Mouse (Mus musculus) lung, adult 2 months (tissue): Measurements from ENCODE around the gene Rab40c. TPM values are rescaled to one million over a fixed set of nuclear protein-coding genes. Genes with fewer than 3 reads are reported as not detected.

Experiments used
- DNase-seq: peaks from one replicate; pipeline ENCODE4 v3.0.0; 2022
- H3K4me1 ChIP-seq: fragments of 200-500 bp; 2 replicates; pipeline ENCODE4 v1.6.1; 2011; ENCODE audit warnings: low read length; ENCODE audit not compliant: control insufficient read depth, insufficient read depth
- H3K4me3 ChIP-seq: fragments of 200-500 bp; replicated peaks from 2 replicates; pipeline ENCODE3; 2011; ENCODE audit warnings: low read depth, mild to moderate bottlenecking, control low read depth, low read length; ENCODE audit errors: extremely low read depth
- CTCF ChIP-seq: fragments of 200-500 bp; IDR thresholded peaks from 2 replicates; pipeline ENCODE4 v1.5.1; 2011; ENCODE audit warnings: mild to moderate bottlenecking, low read length, control low read depth; ENCODE audit not compliant: insufficient read depth
- POLR2A ChIP-seq: fragments of 200-500 bp; IDR thresholded peaks from 2 replicates; pipeline ENCODE4 v1.6.1; 2011; ENCODE audit warnings: low read depth, mild to moderate bottlenecking, control low read depth, low read length, borderline replicate concordance; ENCODE audit errors: extremely low read depth
- WGBS: fragments of 180-500 bp; shearing (Covaris S2); methylation state at CpG from one replicate; pipeline ENCODE4 v1.1.7; 2018; 5-methylcytosine and 5-hydroxymethylcytosine counted together
- polyA plus RNA-seq: library from polyadenylated mRNA; depleted of rRNA; stranded (reverse); fragments of >200 nt; gene quantifications from 2 replicates; pipeline ENCODE4 v1.2.3, GENCODE M21; 2012

The Rab40c gene
- polyA plus RNA-seq, 1 experiment, result 62.6 TPM

DNA sequence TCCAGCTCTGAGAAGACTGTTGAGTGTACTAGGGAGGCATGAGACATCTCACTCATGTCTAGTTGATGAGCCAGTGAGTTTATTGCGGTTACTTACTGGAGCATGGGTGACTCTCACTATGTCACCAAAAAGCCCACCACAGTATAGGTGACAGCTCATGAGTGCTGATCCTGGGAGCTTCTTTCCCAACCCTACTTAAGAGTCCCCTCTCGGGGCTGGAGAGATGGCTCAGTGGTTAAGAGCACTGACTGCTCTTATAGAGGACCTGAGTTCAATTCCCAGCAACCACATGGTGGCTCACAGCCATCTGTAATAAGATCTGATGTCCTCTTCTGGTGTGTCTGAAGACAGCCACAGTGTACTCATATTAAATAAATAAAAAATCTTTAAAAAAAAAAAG lies 49.6 kb downstream of the Rab40c start:
- WGBS, result 86% methylated on average over 2 of the region's 2 CpGs
- DNase-seq, result no peak
- no peak for TF ChIP-seq POLR2A
- no peak for TF ChIP-seq CTCF
- no peak overlapping the region for H3K4me3 ChIP-seq
- peaks cover 11% of the 10 kb centered on the region for H3K4me1 ChIP-seq

- TF ChIP-seq CTCF (no peak), POLR2A (no peak)
- 85% methylated on average over 8 of the region's 8 CpGs for WGBS
- H3K4me1 ChIP-seq, result peaks cover 11% of the 10 kb centered on the region
Measured at GRCm38 (mm10) chr17:25869498-25869897, 50.0 kb downstream of the Rab40c start.

GRCm38 (mm10) chr17:25868601-25869191 lies 50.8 kb downstream of the Rab40c start, which contains the start of gene Mcrip2:
Gene Mcrip2 (minus strand): TSS chr17:25868764.
- DNase-seq, result peak; percentile 84
- 1% methylated on average over 24 of the region's 24 CpGs for WGBS

More at GRCm38 (mm10) chr17:25869498-25869897, 50.0 kb downstream of the Rab40c start:
- no peak for DNase-seq
- no peak overlapping the region for H3K4me3 ChIP-seq

DNA sequence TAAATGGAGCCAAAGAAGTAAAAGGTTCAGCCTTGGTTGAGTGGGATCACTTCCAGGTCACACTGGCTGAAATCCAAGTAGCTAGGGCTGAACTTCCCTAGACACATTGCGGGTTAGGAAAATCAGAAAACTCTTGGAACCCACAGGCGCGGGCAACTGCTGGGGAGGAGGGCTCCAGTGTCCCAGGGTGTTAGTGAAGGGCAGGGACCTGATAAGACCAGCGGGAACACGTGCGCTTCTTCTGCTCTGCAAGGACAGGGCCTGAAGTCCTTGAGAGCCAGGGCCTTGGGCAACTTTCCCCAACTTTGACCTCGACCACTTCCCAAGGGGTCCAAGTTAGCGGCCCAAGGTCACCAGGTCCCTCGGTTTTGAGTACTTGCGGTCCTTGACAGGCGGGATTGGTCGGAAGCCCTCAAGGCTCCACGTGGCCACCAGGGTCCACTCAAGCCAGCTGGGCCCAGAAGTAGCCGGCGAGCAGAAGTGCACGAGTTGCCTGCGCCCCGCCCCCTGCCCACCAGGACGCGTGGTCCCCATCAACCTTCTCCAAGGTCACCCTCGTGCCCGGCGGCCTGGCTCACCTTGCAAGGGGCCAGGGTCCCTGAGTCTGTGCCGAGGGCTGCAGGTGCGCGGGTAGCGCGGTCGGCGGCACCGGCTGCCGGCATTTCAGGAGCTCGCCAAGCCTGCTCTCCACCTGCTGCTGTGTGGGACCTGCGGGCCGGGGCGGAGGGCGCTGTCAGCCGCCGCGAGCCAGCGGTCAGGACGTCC lies 51.5 kb downstream of the Rab40c start:
- DNase-seq, result peak; percentile 48
- H3K4me3 ChIP-seq, result peak overlapping the region; percentile 75
- TF ChIP-seq CTCF (no peak), POLR2A (no peak)
- H3K4me1 ChIP-seq, result peaks cover 11% of the 10 kb centered on the region
- under 1% methylated on average over 42 of the region's 42 CpGs for WGBS

More at GRCm38 (mm10) chr17:25868601-25869191, 50.8 kb downstream of the Rab40c start, which contains the start of gene Mcrip2:
- TF ChIP-seq POLR2A (peak; percentile 13; the same call in 1 of the 2 replicates), CTCF (no peak)
- Histone ChIP-seq H3K4me3 (peak within 1 kb of the TSS; percentile 75), H3K4me1 (peaks cover 11% of the 10 kb centered on the region)

- WGBS, result 14% methylated on average over 7 of the region's 7 CpGs
- TF ChIP-seq CTCF (no peak), POLR2A (no peak)
- Histone ChIP-seq H3K4me3 (peak overlapping the region; percentile 75), H3K4me1 (peaks cover 11% of the 10 kb centered on the region)
- DNase-seq, result no peak
Measured at GRCm38 (mm10) chr17:25867509-25867835, 52.1 kb downstream of the Rab40c start.

DNA sequence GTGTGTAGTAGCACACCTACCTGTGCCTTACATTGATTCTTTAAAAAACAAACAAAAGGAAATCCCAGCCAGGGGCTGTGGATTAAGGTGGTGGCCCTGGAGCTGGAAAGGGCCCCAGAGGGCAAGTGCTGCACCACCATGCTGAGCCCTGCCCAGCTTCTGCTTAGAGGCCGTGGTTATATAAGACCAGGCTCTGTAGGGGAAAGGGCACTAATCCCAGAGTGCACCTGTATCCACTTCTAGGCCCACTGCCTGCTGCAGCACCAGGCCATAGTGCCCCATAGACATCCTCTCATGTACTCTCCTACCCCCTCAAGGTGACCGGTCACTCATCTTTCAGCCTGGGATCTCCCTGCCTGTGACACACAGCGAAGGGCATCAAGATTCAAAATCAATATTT lies 53.4 kb downstream of the Rab40c start:
- no peak for DNase-seq
- Histone ChIP-seq H3K4me1 (peaks cover 14% of the 10 kb centered on the region), H3K4me3 (no peak overlapping the region)
- WGBS, result 97% methylated on average over 3 of the region's 3 CpGs
- TF ChIP-seq CTCF (no peak), POLR2A (no peak)

DNA sequence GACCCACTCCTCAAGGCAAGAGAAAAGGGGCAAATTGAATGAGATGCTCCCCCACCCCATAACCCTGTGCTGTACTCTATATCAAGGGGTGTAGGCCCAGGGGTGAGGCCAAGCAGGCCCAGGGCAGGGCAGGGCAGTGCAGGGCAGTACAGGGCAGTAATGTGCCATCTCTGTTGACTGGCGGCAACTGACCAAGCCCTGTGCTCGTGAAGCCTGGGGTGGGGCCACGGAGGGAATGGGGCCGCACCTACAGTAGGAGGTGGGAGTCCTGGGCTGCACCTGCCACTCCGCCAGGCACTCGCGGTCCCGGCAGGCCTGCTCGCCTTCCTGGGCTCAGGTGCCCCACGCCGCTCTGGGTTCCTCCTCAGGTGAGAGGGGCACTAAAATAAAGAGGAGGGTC lies 54.2 kb downstream of the Rab40c start:
- Histone ChIP-seq H3K4me3 (no peak overlapping the region), H3K4me1 (peaks cover 19% of the 10 kb centered on the region)
- DNase-seq, result no peak
- TF ChIP-seq CTCF, result no peak
- TF ChIP-seq POLR2A, result no peak
- WGBS, result 87% methylated on average over 11 of the region's 11 CpGs

DNA sequence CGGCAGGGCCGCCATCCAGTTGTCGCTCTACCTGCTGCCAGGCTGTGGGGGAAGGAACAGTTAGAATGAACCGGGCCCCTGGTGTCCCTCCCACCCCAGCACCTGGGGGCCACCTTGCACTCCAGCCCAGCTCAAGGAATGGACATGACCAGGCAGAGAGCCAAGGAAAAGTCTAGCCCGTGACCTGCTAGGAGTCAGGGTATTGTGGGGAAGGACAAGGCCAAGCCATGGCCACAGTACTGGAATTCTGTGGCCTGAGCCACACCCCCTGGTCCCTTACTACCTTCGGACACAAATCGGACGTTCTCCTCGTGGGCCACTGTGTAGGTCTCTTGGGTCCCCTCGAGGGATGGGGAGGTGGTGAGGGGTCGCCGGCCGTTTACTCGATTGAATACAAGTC lies 55.2 kb downstream of the Rab40c start:
- no peak overlapping the region for H3K4me3 ChIP-seq
- H3K4me1 ChIP-seq, result peaks cover 19% of the 10 kb centered on the region
- 89% methylated on average over 14 of the region's 14 CpGs for WGBS
- TF ChIP-seq CTCF, result no peak
- TF ChIP-seq POLR2A, result no peak
- no peak for DNase-seq

GRCm38 (mm10) chr17:25863681-25864080 lies 55.8 kb downstream of the Rab40c start:
- Histone ChIP-seq H3K4me3 (no peak overlapping the region), H3K4me1 (peaks cover 15% of the 10 kb centered on the region)
- DNase-seq, result no peak
- 90% methylated on average over 6 of the region's 6 CpGs for WGBS
- no peak for TF ChIP-seq POLR2A
- no peak for TF ChIP-seq CTCF
